Mouse (Mus musculus) myocyte (in vitro differentiated cells): ENCODE results near the gene Mms19. TPM values are rescaled to one million over a fixed set of nuclear protein-coding genes. Genes with fewer than 3 reads are reported as not detected.

Experiments used
- H3K27me3 ChIP-seq: one replicate; pipeline ENCODE4 v1.6.1; 2011; ENCODE audit not compliant: control insufficient read depth, insufficient read depth, insufficient read length
- H3K36me3 ChIP-seq: one replicate; pipeline ENCODE4 v1.6.1; 2011; ENCODE audit not compliant: control insufficient read depth, insufficient read depth
- H3K4me2 ChIP-seq: one replicate; pipeline ENCODE4 v1.6.1; 2011; ENCODE audit warnings: low read depth, control low read depth
- H3K4me3 ChIP-seq: one replicate; pipeline ENCODE4 v1.5.1; 2011; ENCODE audit warnings: mild to moderate bottlenecking, control low read depth, moderate library complexity
- H3K79me2 ChIP-seq: one replicate; pipeline ENCODE4 v1.6.1; 2011; ENCODE audit not compliant: control insufficient read depth, insufficient read depth
- H3ac ChIP-seq: one replicate; pipeline ENCODE4 v1.6.1; 2011; ENCODE audit not compliant: control insufficient read depth, insufficient read length
- CEBPB ChIP-seq: IDR thresholded peaks from 2 replicates; pipeline ENCODE4 v1.6.1; 2011; ENCODE audit warnings: mild to moderate bottlenecking, moderate library complexity; ENCODE audit not compliant: poor library complexity, insufficient read depth, severe bottlenecking
- E2F4 ChIP-seq: IDR thresholded peaks from one replicate; pipeline ENCODE4 v1.6.1; 2011; ENCODE audit warnings: mild to moderate bottlenecking, control low read depth, moderate library complexity; ENCODE audit not compliant: insufficient read depth
- MAX ChIP-seq: IDR thresholded peaks from one replicate; pipeline ENCODE4 v1.6.1; 2011; ENCODE audit warnings: low read depth, mild to moderate bottlenecking, control low read depth
- MYOD1 ChIP-seq, 3 experiments: IDR thresholded peaks; one replicate each; pipeline ENCODE4 v1.6.1; 2011; ENCODE audit warnings: control low read depth in 2 of 3, low read depth in 2 of 3, mild to moderate bottlenecking in 2 of 3, moderate library complexity in 1 of 3; ENCODE audit not compliant: insufficient read length in 2 of 3, control insufficient read depth in 1 of 3
- MYOG ChIP-seq, 3 experiments: IDR thresholded peaks; one replicate each; pipeline ENCODE4 v1.6.1; 2011; ENCODE audit warnings: control low read depth in 2 of 3, low read depth in 2 of 3, mild to moderate bottlenecking in 2 of 3; ENCODE audit not compliant: insufficient read length in 2 of 3, control insufficient read depth in 1 of 3, insufficient read depth in 1 of 3
- POLR2A ChIP-seq: IDR thresholded peaks from one replicate; pipeline ENCODE4 v1.6.1; 2011; ENCODE audit warnings: low read depth, mild to moderate bottlenecking, control low read depth, moderate library complexity; ENCODE audit not compliant: insufficient read length
- POLR2AphosphoS2 ChIP-seq: IDR thresholded peaks from one replicate; pipeline ENCODE4 v1.6.1; 2011; ENCODE audit warnings: low read depth, control low read depth; ENCODE audit not compliant: insufficient read length
- REST ChIP-seq: IDR thresholded peaks from one replicate; pipeline ENCODE4 v1.6.1; 2011; ENCODE audit warnings: mild to moderate bottlenecking, control low read depth, moderate library complexity; ENCODE audit not compliant: insufficient read depth, insufficient read length
- SRF ChIP-seq: IDR thresholded peaks from one replicate; pipeline ENCODE4 v1.6.1; 2011; ENCODE audit warnings: low read depth; ENCODE audit not compliant: control insufficient read depth, insufficient read length
- TCF12 ChIP-seq: IDR thresholded peaks from one replicate; pipeline ENCODE4 v1.6.1; 2011; ENCODE audit warnings: mild to moderate bottlenecking, control low read depth; ENCODE audit not compliant: poor library complexity, insufficient read depth, severe bottlenecking
- TCF3 ChIP-seq: IDR thresholded peaks from one replicate; pipeline ENCODE4 v1.6.1; 2011; ENCODE audit warnings: low read depth, control low read depth; ENCODE audit not compliant: insufficient read length
- USF1 ChIP-seq: IDR thresholded peaks from one replicate; pipeline ENCODE4 v1.6.1; 2011; ENCODE audit warnings: low read depth, mild to moderate bottlenecking, control low read depth, moderate library complexity
- polyA plus RNA-seq: library from polyadenylated mRNA; unstranded; fragments of >200 nt; fragmentation: generic; extraction: Trizol; gene quantifications from one replicate; pipeline ENCODE4 v1.2.1, GENCODE M21; 2012; ENCODE audit warnings: missing spikeins

The Mms19 gene
- polyA plus RNA-seq, 1 experiment = 34.2 TPM

- no peak overlapping the region for H3K4me3 ChIP-seq
- no peak overlapping the region for H3ac ChIP-seq
- peak overlapping the region; percentile 62 for H3K4me2 ChIP-seq
- no peaks in the 10 kb centered on the region for H3K27me3 ChIP-seq
- peak in 2 of 3 experiments; percentile 46 to 63 for TF ChIP-seq MYOD1 (IDR thresholded peaks at IDR 0.05; ENCODE audit: control insufficient read depth in 1 of 3, insufficient read length in 2 of 3, low read depth in 2 of 3)
- no peak for TF ChIP-seq REST
- no peak for TF ChIP-seq CEBPB
- peak in 2 of 3 experiments; percentile 32 to 52 for TF ChIP-seq MYOG (IDR thresholded peaks at IDR 0.05; ENCODE audit: control insufficient read depth in 1 of 3, insufficient read depth in 1 of 3, insufficient read length in 2 of 3, low read depth in 2 of 3)
- H3K79me2 ChIP-seq = peaks cover 85% of the 10 kb centered on the region
- peaks cover 3% of the 10 kb centered on the region for H3K36me3 ChIP-seq
Observed at GRCm38 (mm10) chr19:41999688-42000283, 18.8 kb upstream of the Mms19 start.

DNA sequence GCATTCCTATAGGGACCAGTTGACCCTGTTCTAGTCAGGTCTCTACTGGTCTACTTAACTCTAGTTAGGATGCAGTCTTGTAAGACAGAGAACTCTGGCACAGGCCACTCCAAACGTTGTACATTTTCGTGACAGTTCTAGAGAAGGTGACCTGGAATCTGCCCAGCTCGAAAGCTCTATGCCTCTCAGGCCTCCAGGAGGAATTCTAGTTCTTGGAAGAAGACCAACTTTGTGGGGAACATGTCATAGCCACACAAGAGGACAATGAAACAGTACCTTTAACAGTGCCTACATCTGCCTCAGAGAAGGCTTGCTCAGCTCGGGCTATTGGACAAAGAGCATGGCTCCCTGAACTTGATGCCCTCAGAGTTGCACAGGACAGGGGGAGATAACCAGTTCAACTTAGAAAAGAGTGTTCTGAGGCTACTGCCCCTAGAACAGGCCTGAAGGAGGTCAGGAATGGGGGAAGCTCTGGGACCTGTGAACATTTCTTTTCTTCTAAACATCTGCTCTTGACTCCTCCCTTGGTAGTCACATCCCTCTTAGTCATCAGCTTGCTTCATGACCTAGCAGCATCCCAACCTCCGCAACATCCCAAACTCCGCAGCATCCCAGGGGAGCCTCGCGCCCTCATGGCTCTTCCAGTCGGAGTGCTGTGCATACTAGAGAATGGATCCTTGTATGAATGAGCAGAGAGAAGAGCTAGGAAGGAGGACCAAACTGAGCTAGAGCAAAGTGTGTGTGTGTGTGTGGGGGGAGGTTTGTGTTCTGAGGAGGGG lies 18.0 kb upstream of the Mms19 start:
- Histone ChIP-seq H3K27me3 (no peaks in the 10 kb centered on the region), H3K36me3 (peaks cover 3% of the 10 kb centered on the region), H3K4me2 (peak overlapping the region; percentile 62), H3K79me2 (peaks cover 84% of the 10 kb centered on the region), H3ac (no peak overlapping the region), H3K4me3 (no peak overlapping the region)
- no peak for TF ChIP-seq POLR2AphosphoS2
- 0 out of 2 replicates have a peak, but pooled peaks have one; percentile 26 for TF ChIP-seq CEBPB
- no peak for TF ChIP-seq SRF

- Histone ChIP-seq H3K36me3 (peaks cover 3% of the 10 kb centered on the region), H3K4me2 (no peak overlapping the region), H3K79me2 (peaks cover 76% of the 10 kb centered on the region), H3K4me3 (no peak overlapping the region), H3ac (no peak overlapping the region), H3K27me3 (no peaks in the 10 kb centered on the region)
- TF ChIP-seq TCF12 (no peak), POLR2A (no peak), E2F4 (no peak), USF1 (no peak), CEBPB (no peak), TCF3 (no peak), MAX (no peak), POLR2AphosphoS2 (no peak)
Observed at GRCm38 (mm10) chr19:41997090-41997489, 16.1 kb upstream of the Mms19 start.

GRCm38 (mm10) chr19:41995483-41995882 lies 14.5 kb upstream of the Mms19 start:
- no peaks in the 10 kb centered on the region for H3K27me3 ChIP-seq
- H3K4me2 ChIP-seq = peak overlapping the region; percentile 14
- peaks cover 3% of the 10 kb centered on the region for H3K36me3 ChIP-seq
- no peak for TF ChIP-seq CEBPB
- no peak for TF ChIP-seq MAX
- no peak for TF ChIP-seq TCF12
- TF ChIP-seq MYOG (IDR thresholded peaks at IDR 0.05; ENCODE audit: control insufficient read depth in 1 of 3, insufficient read depth in 1 of 3, insufficient read length in 2 of 3, low read depth in 2 of 3) = no peak
- TF ChIP-seq TCF3 = no peak
- TF ChIP-seq SRF = no peak
- no peak for TF ChIP-seq POLR2AphosphoS2
- no peak for TF ChIP-seq MYOD1 (IDR thresholded peaks at IDR 0.05; ENCODE audit: control insufficient read depth in 1 of 3, insufficient read length in 2 of 3, low read depth in 2 of 3)
- no peak for TF ChIP-seq REST
- TF ChIP-seq POLR2A = no peak
- no peak for TF ChIP-seq E2F4
- peaks cover 79% of the 10 kb centered on the region for H3K79me2 ChIP-seq
- H3ac ChIP-seq = no peak overlapping the region
- H3K4me3 ChIP-seq = no peak overlapping the region

GRCm38 (mm10) chr19:41994023-41994422 lies 13.1 kb upstream of the Mms19 start:
- Histone ChIP-seq H3K36me3 (peaks cover 3% of the 10 kb centered on the region), H3K79me2 (peaks cover 84% of the 10 kb centered on the region), H3K4me2 (peak overlapping the region; percentile 71), H3K27me3 (no peaks in the 10 kb centered on the region), H3K4me3 (no peak overlapping the region), H3ac (no peak overlapping the region)
- no peak for TF ChIP-seq TCF12
- no peak for TF ChIP-seq CEBPB
